8 mouse cellular contexts compared by ENCODE assay signal in the genomic region with DNA sequence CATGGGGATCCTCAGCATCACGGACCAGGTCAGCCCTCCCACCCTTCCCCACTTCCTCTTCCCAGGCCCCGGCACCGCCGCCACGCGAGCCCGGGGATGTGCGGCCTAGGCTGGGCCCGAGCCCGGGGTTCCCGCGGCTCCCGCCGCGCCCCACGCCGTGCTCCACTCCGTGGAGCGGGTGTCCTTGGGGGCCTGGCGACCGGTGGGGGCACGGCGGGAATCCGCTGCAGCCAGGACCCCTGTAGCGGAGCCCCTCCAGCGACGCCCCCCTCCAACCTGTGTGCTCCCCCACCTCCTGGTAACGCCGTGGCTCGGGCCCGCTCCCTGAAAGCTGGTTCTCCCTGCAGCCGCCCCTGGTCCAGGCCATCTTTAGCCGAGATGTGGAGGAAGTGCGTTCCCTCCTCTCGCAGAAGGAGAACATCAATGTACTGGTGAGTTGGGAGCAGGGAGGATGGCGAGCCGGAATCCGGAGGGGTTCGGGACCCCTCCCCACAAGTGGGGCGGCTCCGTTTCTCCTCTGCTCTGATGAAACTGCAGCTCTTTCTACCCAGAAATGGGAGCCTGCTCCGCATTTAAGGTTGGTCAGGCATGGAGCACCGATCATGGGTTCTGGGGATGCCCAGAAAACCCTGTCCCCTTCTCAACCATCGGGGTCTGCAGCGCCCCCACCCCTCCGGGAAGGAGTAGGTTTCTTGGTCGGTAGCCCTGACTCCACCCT. TPM values are rescaled to one million over a fixed set of nuclear protein-coding genes. Genes with fewer than 3 reads are reported as not detected.
DNase-seq lines count a peak whose midpoint lies in the region; ATAC-seq and TF ChIP-seq lines count a peak whose summit lies in the region.

No protein-coding gene starts in this region.

- H3K4me3 ChIP-seq in forebrain, embryonic 14.5 days (ENCODE audit: low read depth, low read length): peak overlapping the region; percentile 99
- H3K4me3 ChIP-seq in midbrain, embryonic 11.5 days (ENCODE audit: low read depth, low read length): peak overlapping the region; percentile 99
- H3K4me3 ChIP-seq in stomach, postnatal 0 days (ENCODE audit: low read depth, low read length): peak overlapping the region; percentile 90

- peak overlapping the region; percentile 94 for H3K27ac ChIP-seq in forebrain, embryonic 14.5 days (ENCODE audit: low read depth, low read length)
- H3K27ac ChIP-seq in midbrain, embryonic 11.5 days (ENCODE audit: low read depth, low read length): peak overlapping the region; percentile 89
- H3K27ac ChIP-seq in stomach, postnatal 0 days (replicated peaks): peak overlapping the region; percentile 93

- TF ChIP-seq CTCF in stomach, postnatal 0 days (IDR thresholded peaks at IDR 0.05; ENCODE audit: low read depth): peak; percentile 20; the same call in 1 of the 2 replicates

- H3K4me2 ChIP-seq in forebrain, embryonic 14.5 days (ENCODE audit: low read length): peak overlapping the region; percentile 61
- peak overlapping the region; percentile 72 for H3K4me2 ChIP-seq in midbrain, embryonic 11.5 days
- peak overlapping the region; percentile 82 for H3K4me2 ChIP-seq in stomach, postnatal 0 days (replicated peaks; ENCODE audit: low read depth)

- H3K9ac ChIP-seq in forebrain, embryonic 14.5 days (ENCODE audit: low read length): peak overlapping the region; percentile 99
- H3K9ac ChIP-seq in midbrain, embryonic 11.5 days (ENCODE audit: low read length): peak overlapping the region; percentile 98
- peak overlapping the region; percentile 96 for H3K9ac ChIP-seq in stomach, postnatal 0 days (ENCODE audit: low read length)

- peak; percentile 76 for ATAC-seq in forebrain, embryonic 14.5 days
- ATAC-seq in midbrain, embryonic 11.5 days (ENCODE audit: low FRiP score): peak; percentile 81
- ATAC-seq in stomach, postnatal 0 days (ENCODE audit: low FRiP score, low TSS enrichment): peak; percentile 75

- under 1% methylated on average over 47 of the region's 47 CpGs for WGBS in forebrain, embryonic 14.5 days
- under 1% methylated on average over 43 of the region's 47 CpGs for WGBS in midbrain, embryonic 11.5 days
- WGBS in stomach, postnatal 0 days: under 1% methylated on average over 36 of the region's 47 CpGs

- H3K9me3 ChIP-seq in forebrain, embryonic 14.5 days (replicated peaks; ENCODE audit: control insufficient read depth, low read length): no peaks in the 10 kb centered on the region
- no peaks in the 10 kb centered on the region for H3K9me3 ChIP-seq in midbrain, embryonic 11.5 days (ENCODE audit: control insufficient read depth, low read length)
- no peaks in the 10 kb centered on the region for H3K9me3 ChIP-seq in stomach, postnatal 0 days (ENCODE audit: control insufficient read depth, low read length)

- TF ChIP-seq EP300 in stomach, postnatal 0 days (optimal IDR thresholded peaks at IDR 0.05): no peak

- H3K27me3 ChIP-seq in forebrain, embryonic 14.5 days (replicated peaks; ENCODE audit: control insufficient read depth, insufficient read depth, low read length): no peaks in the 10 kb centered on the region
- no peaks in the 10 kb centered on the region for H3K27me3 ChIP-seq in midbrain, embryonic 11.5 days (ENCODE audit: control insufficient read depth, insufficient read depth, low read length)
- no peaks in the 10 kb centered on the region for H3K27me3 ChIP-seq in stomach, postnatal 0 days (ENCODE audit: control insufficient read depth, insufficient read depth, low read length)

- peaks cover 40% of the 10 kb centered on the region for H3K36me3 ChIP-seq in forebrain, embryonic 14.5 days (ENCODE audit: control insufficient read depth, insufficient read depth, low read length)
- peaks cover 15% of the 10 kb centered on the region; the same call in 1 of the 2 replicates for H3K36me3 ChIP-seq in midbrain, embryonic 11.5 days (ENCODE audit: control insufficient read depth, insufficient read depth, low read length)
- peaks cover 11% of the 10 kb centered on the region for H3K36me3 ChIP-seq in stomach, postnatal 0 days (ENCODE audit: control insufficient read depth, insufficient read depth, low read length)

- peak; percentile 57 for DNase-seq in adrenal gland, postnatal 25 days
- DNase-seq in adrenal gland, adult 8-10 months: no peak
- peak; percentile 52 for DNase-seq in urinary bladder, postnatal 25 days (ENCODE audit: low spot score)
- DNase-seq in urinary bladder, adult 18-20 months (ENCODE audit: low spot score in 2 of 2): no peak
- DNase-seq in forebrain, embryonic 14.5 days (ENCODE audit: low spot score): peak; percentile 75
- peak; percentile 43 to 61 for DNase-seq in kidney, postnatal 25 days
- DNase-seq in midbrain, embryonic 11.5 days (ENCODE audit: low spot score, missing footprints): peak; percentile 97
- no peak for DNase-seq in stomach, postnatal 0 days (ENCODE audit: low spot score)

- peaks cover 11% of the 10 kb centered on the region for H3K4me1 ChIP-seq in forebrain, embryonic 14.5 days (ENCODE audit: control insufficient read depth, insufficient read depth, low read length)
- peaks cover 13% of the 10 kb centered on the region for H3K4me1 ChIP-seq in midbrain, embryonic 11.5 days (ENCODE audit: control insufficient read depth, insufficient read depth, low read length)
- peaks cover 3% of the 10 kb centered on the region; the same call in 1 of the 2 replicates for H3K4me1 ChIP-seq in stomach, postnatal 0 days (replicated peaks; ENCODE audit: control insufficient read depth, insufficient read depth)

RNA-seq across cellular contexts. Expression of a gene that starts 0.5 kb away (rescaled TPM):
- total RNA-seq in adrenal gland, postnatal 25 days (2021): 72.3 and 75.1 TPM in 2 replicates
- 10 to 100 TPM; 53.7 to 90.5 (median 68.1) TPM for total RNA-seq in adrenal gland, adult 8-10 months (2022)
- 6.8 and 10.3 TPM in 2 replicates for polyA plus RNA-seq in forebrain, embryonic 14.5 days (2014; fragmentation: Nextera tagmentation; extraction: Ambion mirVana)
- polyA plus RNA-seq in midbrain, embryonic 11.5 days (2014; fragmentation: Nextera tagmentation; extraction: Ambion mirVana): 7.5 and 8.6 TPM in 2 replicates
- 2.9 and 4.3 TPM in 2 replicates for polyA plus RNA-seq in stomach, postnatal 0 days (2015; fragmentation: Nextera tagmentation; extraction: Ambion mirVana)

RNA-seq across cellular contexts. Expression of a gene that starts 8.6 kb away (rescaled TPM):
- total RNA-seq in adrenal gland, postnatal 25 days (2021): 74.4 and 80.2 TPM in 2 replicates
- total RNA-seq in adrenal gland, adult 8-10 months (2022): 100 to 1,000 TPM in 2 of 4 experiments, 10 to 100 TPM in 2; 72.2 to 114 (median 86.6) TPM
- 22.8 and 26.9 TPM in 2 replicates for polyA plus RNA-seq in forebrain, embryonic 14.5 days (2014; fragmentation: Nextera tagmentation; extraction: Ambion mirVana)
- polyA plus RNA-seq in midbrain, embryonic 11.5 days (2014; fragmentation: Nextera tagmentation; extraction: Ambion mirVana): 23.1 and 23.4 TPM in 2 replicates
- 12.9 and 13.8 TPM in 2 replicates for polyA plus RNA-seq in stomach, postnatal 0 days (2015; fragmentation: Nextera tagmentation; extraction: Ambion mirVana)

RNA-seq across cellular contexts. Expression of a gene that starts 23.6 kb away (rescaled TPM):
- total RNA-seq in adrenal gland, postnatal 25 days (2021): not detected in 2 replicates
- total RNA-seq in adrenal gland, adult 8-10 months (2022): under 1 TPM in 2 of 4 experiments, not detected in 2; 0.24 to 0.40 TPM
- not detected in 2 replicates for polyA plus RNA-seq in forebrain, embryonic 14.5 days (2014; fragmentation: Nextera tagmentation; extraction: Ambion mirVana)
- polyA plus RNA-seq in midbrain, embryonic 11.5 days (2014; fragmentation: Nextera tagmentation; extraction: Ambion mirVana): not detected in 2 replicates
- polyA plus RNA-seq in stomach, postnatal 0 days (2015; fragmentation: Nextera tagmentation; extraction: Ambion mirVana): 0.75 and 0.76 TPM in 2 replicates

RNA-seq across cellular contexts. Expression of a gene that starts 33.9 kb away (rescaled TPM):
- 74.6 and 75.0 TPM in 2 replicates for total RNA-seq in adrenal gland, postnatal 25 days (2021)
- 10 to 100 TPM; 76.6 to 93.8 (median 86.8) TPM for total RNA-seq in adrenal gland, adult 8-10 months (2022)
- polyA plus RNA-seq in forebrain, embryonic 14.5 days (2014; fragmentation: Nextera tagmentation; extraction: Ambion mirVana): 147 and 180 TPM in 2 replicates
- 131 and 154 TPM in 2 replicates for polyA plus RNA-seq in midbrain, embryonic 11.5 days (2014; fragmentation: Nextera tagmentation; extraction: Ambion mirVana)
- 53.5 and 54.4 TPM in 2 replicates for polyA plus RNA-seq in stomach, postnatal 0 days (2015; fragmentation: Nextera tagmentation; extraction: Ambion mirVana)

RNA-seq across cellular contexts. Expression of a gene that starts 34.1 kb away (rescaled TPM):
- 35.9 and 44.4 TPM in 2 replicates for total RNA-seq in adrenal gland, postnatal 25 days (2021)
- 10 to 100 TPM; 39.1 to 55.4 (median 50.8) TPM for total RNA-seq in adrenal gland, adult 8-10 months (2022)
- 94.2 and 107 TPM in 2 replicates for polyA plus RNA-seq in forebrain, embryonic 14.5 days (2014; fragmentation: Nextera tagmentation; extraction: Ambion mirVana)
- 43.1 and 43.8 TPM in 2 replicates for polyA plus RNA-seq in midbrain, embryonic 11.5 days (2014; fragmentation: Nextera tagmentation; extraction: Ambion mirVana)
- 18.9 and 20.1 TPM in 2 replicates for polyA plus RNA-seq in stomach, postnatal 0 days (2015; fragmentation: Nextera tagmentation; extraction: Ambion mirVana)

Comparison
In these comparisons a context has a peak if more than half of its experiments do, and no peak if none do; other contexts are left out.
1. DNase-seq: peak in adrenal gland, postnatal 25 days (single experiment), urinary bladder, postnatal 25 days (single experiment), forebrain, embryonic 14.5 days (single experiment), kidney, postnatal 25 days (2 of 2) and midbrain, embryonic 11.5 days (single experiment); none in adrenal gland, adult 8-10 months (single experiment), urinary bladder, adult 18-20 months (0 of 2) and stomach, postnatal 0 days (single experiment).
2. Peak in every context shown above with its lines, with median percentiles within 50 percentile points of each other: ATAC-seq, H3K27ac ChIP-seq, H3K4me2 ChIP-seq, H3K4me3 ChIP-seq and H3K9ac ChIP-seq.